Mouse (Mus musculus) heart, postnatal 36 days (tissue): ENCODE results near the gene Slc2a2. TPM values are rescaled to one million over a fixed set of nuclear protein-coding genes. Genes with fewer than 3 reads are reported as not detected.

ENCODE experiments used
- total RNA-seq, 2 experiments: library from RNA; stranded (reverse); gene quantifications; 2 replicates each; pipeline ENCODE4 v1.2.3; 2021

The Slc2a2 gene
- total RNA-seq, 2 experiments from 2014 or later = not detected

Other genes starting within 250 kb of the Slc2a2 start
- gene Eif5a2, start 83.4 kb downstream of the Slc2a2 start, total RNA-seq = 1 to 10 TPM; 1.3 to 1.4 TPM
- 10 to 100 TPM; 85.9 to 94.4 TPM for gene Rpl22l1, start 107.5 kb downstream of the Slc2a2 start, total RNA-seq
- not detected for gene Gm1527, start 194.7 kb downstream of the Slc2a2 start, total RNA-seq